8 mouse cellular contexts compared by ENCODE assay signal in the genomic region with DNA sequence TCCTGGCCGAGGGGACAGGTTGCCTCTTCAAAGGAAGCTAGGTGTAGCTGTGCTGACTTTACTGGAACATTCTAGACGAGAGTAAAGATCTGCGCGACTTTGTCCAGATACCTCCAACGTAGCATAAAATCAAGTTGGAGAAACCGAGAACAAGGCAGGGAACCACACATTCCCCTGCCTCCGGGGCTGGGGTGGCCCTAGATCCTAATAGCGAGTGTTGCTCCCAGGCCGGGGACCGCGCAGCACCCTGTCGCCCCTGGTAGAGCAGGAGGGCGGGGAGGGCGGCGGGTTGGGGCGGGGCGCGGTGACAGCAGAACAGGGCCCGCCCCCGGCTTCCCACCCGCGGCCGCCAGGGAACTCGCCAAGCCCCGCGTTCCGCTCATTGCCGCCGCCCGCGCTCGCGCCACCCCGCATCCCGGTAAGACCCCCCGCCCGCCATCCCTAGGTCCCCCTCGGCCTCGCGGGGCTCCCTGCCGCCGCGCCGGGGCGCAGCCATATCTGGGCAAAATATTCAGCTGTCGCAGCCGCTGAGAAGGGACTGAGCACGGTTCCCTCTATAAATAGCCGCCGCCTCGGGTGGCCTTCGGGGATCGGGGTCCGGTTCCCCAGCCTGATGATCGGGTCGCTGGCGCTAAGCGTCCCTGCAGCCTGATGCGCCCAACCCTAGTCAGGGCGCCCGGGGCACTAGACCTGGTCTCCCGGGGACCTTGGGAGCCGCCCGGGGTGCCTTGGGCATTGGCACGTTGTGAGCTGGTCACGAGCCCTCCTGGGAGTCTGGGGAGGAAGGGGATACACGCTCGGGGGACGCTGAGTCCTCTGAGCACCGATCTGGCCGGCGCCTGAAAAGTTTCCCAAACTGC. TPM values are rescaled to one million over a fixed set of nuclear protein-coding genes. Genes with fewer than 3 reads are reported as not detected.
A peak's percentile ranks its signal among the peaks of the same experiment; 100 is the strongest.
DNase-seq lines count a peak whose midpoint lies in the region; ATAC-seq and TF ChIP-seq lines count a peak whose summit lies in the region.

A gene (plus strand): TSS at position 44 of the 860 bp plus-strand sequence.

- peaks cover 12% of the 10 kb centered on the region for H3K4me1 ChIP-seq in testis, adult 2 months (ENCODE audit: control insufficient read depth, insufficient read depth, low read length)
- H3K4me1 ChIP-seq in embryonic facial prominence, embryonic 13.5 days: peaks cover 20% of the 10 kb centered on the region
- peaks cover 24% of the 10 kb centered on the region for H3K4me1 ChIP-seq in limb, embryonic 13.5 days
- H3K4me1 ChIP-seq in midbrain, embryonic 12.5 days: peaks cover 27% of the 10 kb centered on the region

- WGBS in embryonic facial prominence, embryonic 13.5 days: under 1% methylated on average over 72 of the region's 72 CpGs
- WGBS in limb, embryonic 13.5 days: under 1% methylated on average over 71 of the region's 72 CpGs
- 2% methylated on average over 55 of the region's 72 CpGs for WGBS in midbrain, embryonic 12.5 days

- peak within 1 kb of the TSS; percentile 68 for H3K9ac ChIP-seq in embryonic facial prominence, embryonic 13.5 days
- H3K9ac ChIP-seq in limb, embryonic 13.5 days: peak within 1 kb of the TSS; percentile 65
- H3K9ac ChIP-seq in midbrain, embryonic 12.5 days (replicated peaks): peak within 1 kb of the TSS; percentile 60

- no peak within 1 kb of the TSS for H3K27ac ChIP-seq in testis, adult 2 months (ENCODE audit: control insufficient read depth, insufficient read depth, low read depth, low read length)
- H3K27ac ChIP-seq in embryonic facial prominence, embryonic 13.5 days: no peak within 1 kb of the TSS
- no peak within 1 kb of the TSS for H3K27ac ChIP-seq in limb, embryonic 13.5 days
- no peak within 1 kb of the TSS for H3K27ac ChIP-seq in midbrain, embryonic 12.5 days (replicated peaks)

- peak within 1 kb of the TSS; percentile 90 for H3K4me2 ChIP-seq in embryonic facial prominence, embryonic 13.5 days
- peak within 1 kb of the TSS; percentile 99 for H3K4me2 ChIP-seq in limb, embryonic 13.5 days (replicated peaks)
- H3K4me2 ChIP-seq in midbrain, embryonic 12.5 days (replicated peaks): peak within 1 kb of the TSS; percentile 99

- no peak for DNase-seq in testis, postnatal 14 days (ENCODE audit: low spot score)
- peak; percentile 68 for DNase-seq in heart, adult 8-10 months (ENCODE audit: low spot score)
- DNase-seq in kidney, adult 18-20 months: peak; percentile 66
- peak; percentile 79 to 90 for DNase-seq in spleen, postnatal 10 days (ENCODE audit: low spot score in 2 of 2)

- no peak for ATAC-seq in embryonic facial prominence, embryonic 13.5 days (ENCODE audit: insufficient number of reproducible peaks, insufficient read depth, low FRiP score, low TSS enrichment, low read depth)
- 0 out of 2 replicates have a peak, but pooled peaks have one; percentile 70 for ATAC-seq in limb, embryonic 13.5 days (ENCODE audit: low FRiP score, low read depth)
- 0 out of 2 replicates have a peak, but pooled peaks have one; percentile 34 for ATAC-seq in midbrain, embryonic 12.5 days (ENCODE audit: low FRiP score, low read depth)

- no peaks in the 10 kb centered on the region for H3K9me3 ChIP-seq in embryonic facial prominence, embryonic 13.5 days
- H3K9me3 ChIP-seq in limb, embryonic 13.5 days: no peaks in the 10 kb centered on the region
- no peaks in the 10 kb centered on the region for H3K9me3 ChIP-seq in midbrain, embryonic 12.5 days

- no peaks in the 10 kb centered on the region for H3K36me3 ChIP-seq in testis, adult 2 months (ENCODE audit: control insufficient read depth, insufficient read depth, low read length)
- H3K36me3 ChIP-seq in embryonic facial prominence, embryonic 13.5 days: no peaks in the 10 kb centered on the region
- H3K36me3 ChIP-seq in limb, embryonic 13.5 days: no peaks in the 10 kb centered on the region
- H3K36me3 ChIP-seq in midbrain, embryonic 12.5 days: no peaks in the 10 kb centered on the region

- TF ChIP-seq CTCF in testis, adult 2 months (IDR thresholded peaks at IDR 0.05; ENCODE audit: control insufficient read depth, insufficient read depth, insufficient replicate concordance, low read depth, low read length): no peak

- no peaks in the 10 kb centered on the region for H3K27me3 ChIP-seq in testis, adult 2 months (ENCODE audit: control insufficient read depth, insufficient read depth, low read length)
- peaks cover 73% of the 10 kb centered on the region for H3K27me3 ChIP-seq in embryonic facial prominence, embryonic 13.5 days
- H3K27me3 ChIP-seq in limb, embryonic 13.5 days: peaks cover 71% of the 10 kb centered on the region
- peaks cover 54% of the 10 kb centered on the region for H3K27me3 ChIP-seq in midbrain, embryonic 12.5 days

- H3K4me3 ChIP-seq in testis, adult 2 months (ENCODE audit: control insufficient read depth, low read depth, low read length): peak within 1 kb of the TSS; percentile 63
- H3K4me3 ChIP-seq in embryonic facial prominence, embryonic 13.5 days: peak within 1 kb of the TSS; percentile 57
- H3K4me3 ChIP-seq in limb, embryonic 13.5 days: peak within 1 kb of the TSS; percentile 61
- peak within 1 kb of the TSS; percentile 56 for H3K4me3 ChIP-seq in midbrain, embryonic 12.5 days

- no peak for TF ChIP-seq POLR2A in testis, adult 2 months (IDR thresholded peaks at IDR 0.05; ENCODE audit: control insufficient read depth, low read depth, low read length)

RNA-seq across cellular contexts. Expression of the gene that starts here (rescaled TPM):
- polyA plus RNA-seq in testis, adult 2 months (2012; rRNA removed): 24.7 and 29.7 TPM in 2 replicates
- polyA plus RNA-seq in embryonic facial prominence, embryonic 13.5 days (2015; fragmentation: Nextera tagmentation; extraction: Ambion mirVana): 2.4 and 3.2 TPM in 2 replicates
- total RNA-seq in heart, adult 8-10 months (2022): 100 to 1,000 TPM; 233 to 302 (median 283) TPM
- polyA plus RNA-seq in limb, embryonic 13.5 days (2015; fragmentation: Nextera tagmentation; extraction: Ambion mirVana): 9.9 and 10.2 TPM in 2 replicates
- polyA plus RNA-seq in midbrain, embryonic 12.5 days (2016; fragmentation: Nextera tagmentation; extraction: Ambion mirVana): 1.0 and 1.7 TPM in 2 replicates
